Mouse (Mus musculus) embryonic facial prominence, embryonic 10.5 days (tissue): ENCODE data around the gene Wfdc15a. TPM values are rescaled to one million over a fixed set of nuclear protein-coding genes. Genes with fewer than 3 reads are reported as not detected.
A peak's percentile ranks its signal among the peaks of the same experiment; 100 is the strongest.

Experiments used
- DNase-seq: peaks from one replicate; pipeline ENCODE4 v3.0.0-alpha.2; 2017; ENCODE audit warnings: low spot score
- H3K27ac ChIP-seq: fragments of 300-500 bp; sonication (generic); replicated peaks from 2 replicates; pipeline ENCODE4 v1.5.1; 2016; ENCODE audit warnings: mild to moderate bottlenecking
- H3K27me3 ChIP-seq: fragments of 300-500 bp; sonication (generic); replicated peaks from 2 replicates; pipeline ENCODE4 v1.6.1; 2016; ENCODE audit warnings: low read depth, mild to moderate bottlenecking; ENCODE audit not compliant: poor library complexity, severe bottlenecking
- H3K36me3 ChIP-seq: fragments of 300-500 bp; sonication (generic); replicated peaks from 2 replicates; pipeline ENCODE4 v1.6.1; 2016; ENCODE audit warnings: mild to moderate bottlenecking, moderate library complexity
- H3K4me1 ChIP-seq: fragments of 300-500 bp; sonication (generic); 2 replicates; pipeline ENCODE4 v1.6.1; 2016
- H3K4me3 ChIP-seq: fragments of 300-500 bp; sonication (generic); 2 replicates; pipeline ENCODE4 v1.5.1; 2016; ENCODE audit warnings: mild to moderate bottlenecking, moderate library complexity
- H3K9me3 ChIP-seq: fragments of 300-500 bp; sonication (generic); 2 replicates; pipeline ENCODE4 v1.6.1; 2016; ENCODE audit warnings: mild to moderate bottlenecking
- WGBS: fragments of 180-500 bp; shearing (Covaris S2); methylation state at CpG from one replicate; pipeline ENCODE4 v1.1.7; 2016; 5-methylcytosine and 5-hydroxymethylcytosine counted together
- polyA plus RNA-seq: library from polyadenylated mRNA; unstranded; fragments of >200 nt; fragmentation: Nextera tagmentation; extraction: Ambion mirVana; gene quantifications from 2 replicates; pipeline ENCODE4 v1.2.1, GENCODE M21; 2016

The Wfdc15a gene
- polyA plus RNA-seq, 1 experiment from 2014 or later: not detected

- Histone ChIP-seq H3K27ac (no peak overlapping the region), H3K9me3 (no peaks in the 10 kb centered on the region), H3K36me3 (no peaks in the 10 kb centered on the region), H3K4me1 (peaks cover 30% of the 10 kb centered on the region), H3K4me3 (no peak overlapping the region), H3K27me3 (peaks cover 68% of the 10 kb centered on the region)
- no peak for DNase-seq
- 77% methylated on average over 3 of the region's 3 CpGs for WGBS
Measured at GRCm38 (mm10) chr2:164173394-164173793, 26.5 kb downstream of the Wfdc15a start.

GRCm38 (mm10) chr2:164170902-164171301 is 29.0 kb downstream of the Wfdc15a start, which contains the start of gene Kcns1:
Kcns1 (minus strand) TSS chr2:164171113.
- peak; percentile 44 for DNase-seq
- WGBS: 1% methylated on average over 29 of the region's 29 CpGs

GRCm38 (mm10) chr2:164170326-164170725 is 29.6 kb downstream of the Wfdc15a start:
- Histone ChIP-seq H3K9me3 (no peaks in the 10 kb centered on the region), H3K4me1 (peaks cover 32% of the 10 kb centered on the region), H3K36me3 (no peaks in the 10 kb centered on the region), H3K27me3 (peaks cover 99% of the 10 kb centered on the region), H3K4me3 (peak overlapping the region; percentile 55), H3K27ac (no peak overlapping the region)
- WGBS: 4% methylated on average over 11 of the region's 11 CpGs
- DNase-seq: peak; percentile 32

More at GRCm38 (mm10) chr2:164170902-164171301, 29.0 kb downstream of the Wfdc15a start, which contains the start of gene Kcns1:
- peaks cover 93% of the 10 kb centered on the region for H3K27me3 ChIP-seq
- no peaks in the 10 kb centered on the region for H3K36me3 ChIP-seq
- no peak within 1 kb of the TSS for H3K27ac ChIP-seq
- no peaks in the 10 kb centered on the region for H3K9me3 ChIP-seq
- H3K4me1 ChIP-seq: peaks cover 32% of the 10 kb centered on the region
- peak within 1 kb of the TSS; percentile 55 for H3K4me3 ChIP-seq

DNA sequence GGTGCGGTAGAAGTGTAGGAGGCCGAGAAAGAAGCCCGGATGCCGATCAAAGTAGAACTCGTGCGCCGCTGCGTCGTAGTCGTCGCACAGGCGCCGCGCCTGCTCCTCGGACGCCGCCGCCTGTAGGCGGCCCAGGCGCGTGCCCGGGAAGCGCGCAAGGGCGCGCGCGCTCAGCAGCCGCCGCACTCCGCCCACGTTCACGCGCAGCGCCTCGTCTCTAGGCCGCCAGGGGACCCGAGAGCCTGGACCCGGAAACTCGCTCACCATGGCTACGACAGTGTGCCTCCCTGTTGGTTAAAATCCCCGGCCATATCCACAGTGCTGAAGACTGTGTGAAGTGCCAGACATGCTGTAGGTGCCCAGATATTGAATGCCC is 31.4 kb downstream of the Wfdc15a start:
- Histone ChIP-seq H3K9me3 (no peaks in the 10 kb centered on the region), H3K27ac (no peak overlapping the region; the same call in 1 of the 2 replicates), H3K27me3 (peaks cover 94% of the 10 kb centered on the region), H3K4me3 (peak overlapping the region; percentile 52), H3K4me1 (peaks cover 32% of the 10 kb centered on the region), H3K36me3 (no peaks in the 10 kb centered on the region)
- 11% methylated on average over 42 of the region's 42 CpGs for WGBS
- peak; percentile 49 for DNase-seq

- no peaks in the 10 kb centered on the region for H3K36me3 ChIP-seq
- H3K27ac ChIP-seq: no peak overlapping the region; the same call in 1 of the 2 replicates
- H3K4me3 ChIP-seq: peak overlapping the region; percentile 52
- H3K4me1 ChIP-seq: peaks cover 32% of the 10 kb centered on the region
- peak; percentile 61 for DNase-seq
- H3K9me3 ChIP-seq: no peaks in the 10 kb centered on the region
- peaks cover 88% of the 10 kb centered on the region for H3K27me3 ChIP-seq
- WGBS: 13% methylated on average over 90 of the region's 90 CpGs
Measured at GRCm38 (mm10) chr2:164167752-164168570, 32.0 kb downstream of the Wfdc15a start.

DNA sequence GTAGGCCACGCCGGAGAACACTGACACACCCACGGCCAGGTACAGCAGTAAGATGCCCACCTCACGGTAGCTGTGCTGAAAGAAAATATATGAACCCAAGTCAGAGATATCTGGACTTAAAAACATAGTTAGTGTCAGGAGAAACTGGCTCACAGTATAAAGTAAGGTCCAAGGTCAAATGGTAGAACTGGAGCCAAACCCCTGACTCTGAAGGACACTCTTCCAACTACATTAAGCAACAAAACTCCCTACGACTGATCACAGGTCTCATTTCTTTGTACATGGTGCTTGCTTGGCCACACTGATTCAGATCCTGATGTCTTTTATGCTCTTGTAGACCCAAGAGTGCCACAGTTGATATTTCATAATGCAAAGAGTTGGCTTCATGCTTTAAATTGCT is 35.0 kb downstream of the Wfdc15a start:
- no peak for DNase-seq
- Histone ChIP-seq H3K9me3 (no peaks in the 10 kb centered on the region), H3K27ac (no peak overlapping the region), H3K4me3 (no peak overlapping the region), H3K36me3 (no peaks in the 10 kb centered on the region), H3K27me3 (peaks cover 58% of the 10 kb centered on the region), H3K4me1 (peaks cover 19% of the 10 kb centered on the region)
- 94% methylated on average over 5 of the region's 5 CpGs for WGBS

- Histone ChIP-seq H3K27ac (no peak overlapping the region), H3K4me1 (0 out of 2 replicates have a peak, but pooled peaks cover 7% of the 10 kb centered on the region), H3K9me3 (no peaks in the 10 kb centered on the region), H3K27me3 (peaks cover 25% of the 10 kb centered on the region), H3K36me3 (peaks cover 7% of the 10 kb centered on the region), H3K4me3 (no peak overlapping the region)
- WGBS: 81% methylated on average over 11 of the region's 11 CpGs
- DNase-seq: no peak
Measured at GRCm38 (mm10) chr2:164161515-164162055, 38.3 kb downstream of the Wfdc15a start.

DNA sequence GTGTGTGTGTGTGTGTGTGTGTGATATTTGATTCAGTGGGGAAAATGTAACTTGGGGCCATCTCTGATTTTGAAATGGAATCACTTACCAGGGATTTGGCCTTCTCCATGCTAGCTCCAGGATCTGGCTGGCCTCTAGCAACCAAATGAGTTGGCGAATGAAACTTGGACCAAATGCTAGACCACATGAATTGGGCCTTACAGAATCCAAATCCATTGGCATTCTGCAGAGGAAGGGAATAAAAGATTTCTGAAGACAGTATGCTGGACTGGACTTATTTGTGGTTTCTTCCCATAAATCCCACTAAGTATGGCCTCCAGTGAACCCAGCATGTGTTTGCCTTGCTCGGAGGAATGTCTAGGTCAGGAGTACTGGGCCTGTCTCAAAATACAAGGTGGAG is 41.1 kb downstream of the Wfdc15a start:
- 87% methylated on average over 2 of the region's 2 CpGs for WGBS
- Histone ChIP-seq H3K36me3 (peaks cover 20% of the 10 kb centered on the region), H3K4me1 (0 out of 2 replicates have a peak, but pooled peaks cover 7% of the 10 kb centered on the region), H3K9me3 (no peaks in the 10 kb centered on the region), H3K4me3 (no peak overlapping the region), H3K27me3 (no peaks in the 10 kb centered on the region), H3K27ac (no peak overlapping the region)
- no peak for DNase-seq

- Histone ChIP-seq H3K9me3 (no peaks in the 10 kb centered on the region), H3K27ac (no peak overlapping the region), H3K4me1 (no peaks in the 10 kb centered on the region), H3K27me3 (no peaks in the 10 kb centered on the region), H3K36me3 (peaks cover 45% of the 10 kb centered on the region), H3K4me3 (no peak overlapping the region)
- DNase-seq: no peak
- WGBS: 83% methylated on average over 7 of the region's 7 CpGs
Measured at GRCm38 (mm10) chr2:164156158-164156557, 43.8 kb downstream of the Wfdc15a start.

- Histone ChIP-seq H3K4me3 (no peak overlapping the region), H3K9me3 (no peaks in the 10 kb centered on the region), H3K4me1 (peaks cover 12% of the 10 kb centered on the region), H3K36me3 (peaks cover 53% of the 10 kb centered on the region), H3K27ac (no peak overlapping the region), H3K27me3 (no peaks in the 10 kb centered on the region)
- no peak for DNase-seq
- WGBS: 89% methylated on average over 10 of the region's 10 CpGs
Measured at GRCm38 (mm10) chr2:164154007-164154406, 45.9 kb downstream of the Wfdc15a start.

DNA sequence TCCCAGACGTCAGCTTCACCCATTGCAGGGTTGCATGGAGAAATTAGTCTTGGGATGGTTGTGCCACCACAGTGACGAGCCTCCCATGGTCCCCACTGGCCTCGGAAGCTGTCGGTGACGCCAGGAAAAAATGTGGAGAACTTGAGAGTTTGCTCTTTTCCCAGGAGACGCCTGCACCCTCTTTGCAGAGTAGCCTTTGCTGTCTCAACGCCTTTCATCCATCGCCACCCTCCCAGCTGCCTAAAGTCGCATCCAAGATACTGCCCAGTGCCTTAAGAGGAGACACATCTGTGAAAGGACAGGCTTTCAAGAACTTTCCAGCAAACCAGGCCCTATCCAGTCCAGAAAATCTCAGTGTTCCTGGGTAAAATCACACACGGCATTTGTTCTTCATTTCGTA is 47.6 kb downstream of the Wfdc15a start:
- no peak for DNase-seq
- H3K36me3 ChIP-seq: peaks cover 58% of the 10 kb centered on the region
- H3K4me3 ChIP-seq: no peak overlapping the region
- H3K9me3 ChIP-seq: no peaks in the 10 kb centered on the region
- H3K27me3 ChIP-seq: no peaks in the 10 kb centered on the region
- peaks cover 12% of the 10 kb centered on the region for H3K4me1 ChIP-seq
- no peak overlapping the region for H3K27ac ChIP-seq
- 92% methylated on average over 11 of the region's 11 CpGs for WGBS

GRCm38 (mm10) chr2:164150086-164150760 is 49.7 kb downstream of the Wfdc15a start:
- Histone ChIP-seq H3K27ac (peak overlapping the region; percentile 14; the same call in 1 of the 2 replicates), H3K4me3 (no peak overlapping the region), H3K9me3 (no peaks in the 10 kb centered on the region), H3K4me1 (peaks cover 12% of the 10 kb centered on the region), H3K27me3 (no peaks in the 10 kb centered on the region), H3K36me3 (peaks cover 48% of the 10 kb centered on the region)
- 38% methylated on average over 14 of the region's 14 CpGs for WGBS
- no peak for DNase-seq
